Mouse (Mus musculus): ENCODE results near the gene Ecsit. TPM values are rescaled to one million over a fixed set of nuclear protein-coding genes. Genes with fewer than 3 reads are reported as not detected.

The Ecsit gene
- polyA plus RNA-seq, 1 experiment from 2014 or later: 50.5 TPM

GRCm38 (mm10) chr9:22051161-22051957 lies 33.9 kb downstream of the Ecsit start:
- no peak overlapping the region for H3K27ac ChIP-seq (replicated peaks in 1 of 2; ENCODE audit: control insufficient read depth in 1 of 2, insufficient read depth in 1 of 2, low read depth in 2 of 2, low read length in 2 of 2)
- no peaks in the 10 kb centered on the region for H3K9me3 ChIP-seq (ENCODE audit: control insufficient read depth, low read length)
- peaks cover 8 to 20% of the 10 kb centered on the region in 2 experiments; a peak in 3 of 4 replicates for H3K4me1 ChIP-seq (ENCODE audit: control insufficient read depth in 2 of 2, insufficient read depth in 2 of 2, low read length in 2 of 2)
- ATAC-seq (ENCODE audit: insufficient number of reproducible peaks, insufficient read depth, low FRiP score, low read depth): no peak
- H3K4me3 ChIP-seq (ENCODE audit: control insufficient read depth in 1 of 2, insufficient read depth in 1 of 2, low read depth in 1 of 2, low read length in 2 of 2): peak overlapping the region; percentile 30 to 39
- peak overlapping the region; percentile 73 for H3K4me2 ChIP-seq (ENCODE audit: low read length)
- WGBS: 2% methylated on average over 58 of the region's 67 CpGs
- H3K36me3 ChIP-seq (ENCODE audit: control insufficient read depth, insufficient read depth, low read length): no peaks in the 10 kb centered on the region
- H3K27me3 ChIP-seq (ENCODE audit: control insufficient read depth, insufficient read depth, low read length): peaks cover 68% of the 10 kb centered on the region
- no peak overlapping the region for H3K9ac ChIP-seq (ENCODE audit: low read length)

- H3K9me3 ChIP-seq (ENCODE audit: control insufficient read depth, low read length): no peaks in the 10 kb centered on the region
- H3K27ac ChIP-seq (replicated peaks in 1 of 2; ENCODE audit: control insufficient read depth in 1 of 2, insufficient read depth in 1 of 2, low read depth in 2 of 2, low read length in 2 of 2): no peak overlapping the region
- peak overlapping the region; percentile 48; the same call in 1 of the 2 replicates for H3K9ac ChIP-seq (ENCODE audit: low read length)
- H3K36me3 ChIP-seq (ENCODE audit: control insufficient read depth, insufficient read depth, low read length): no peaks in the 10 kb centered on the region
- peak overlapping the region; percentile 73 for H3K4me2 ChIP-seq (ENCODE audit: low read length)
- peaks cover 8 to 20% of the 10 kb centered on the region in 2 experiments; a peak in 3 of 4 replicates for H3K4me1 ChIP-seq (ENCODE audit: control insufficient read depth in 2 of 2, insufficient read depth in 2 of 2, low read length in 2 of 2)
- peaks cover 61% of the 10 kb centered on the region for H3K27me3 ChIP-seq (ENCODE audit: control insufficient read depth, insufficient read depth, low read length)
- peak; percentile 65 for ATAC-seq (ENCODE audit: insufficient number of reproducible peaks, insufficient read depth, low FRiP score, low read depth)
- H3K4me3 ChIP-seq (ENCODE audit: control insufficient read depth in 1 of 2, insufficient read depth in 1 of 2, low read depth in 1 of 2, low read length in 2 of 2): peak overlapping the region; percentile 30 to 39; a peak in 3 of 4 replicates
- 1% methylated on average over 41 of the region's 43 CpGs for WGBS
Measured at GRCm38 (mm10) chr9:22050351-22050889, 34.8 kb downstream of the Ecsit start.

- Histone ChIP-seq H3K4me2 (ENCODE audit: low read length) (no peak overlapping the region), H3K9ac (ENCODE audit: low read length) (no peak overlapping the region), H3K27me3 (ENCODE audit: control insufficient read depth, insufficient read depth, low read length) (peaks cover 55% of the 10 kb centered on the region), H3K27ac (replicated peaks in 1 of 2; ENCODE audit: control insufficient read depth in 1 of 2, insufficient read depth in 1 of 2, low read depth in 2 of 2, low read length in 2 of 2) (no peak overlapping the region), H3K36me3 (ENCODE audit: control insufficient read depth, insufficient read depth, low read length) (no peaks in the 10 kb centered on the region), H3K9me3 (ENCODE audit: control insufficient read depth, low read length) (no peaks in the 10 kb centered on the region), H3K4me3 (ENCODE audit: control insufficient read depth in 1 of 2, insufficient read depth in 1 of 2, low read depth in 1 of 2, low read length in 2 of 2) (no peak overlapping the region), H3K4me1 (ENCODE audit: control insufficient read depth in 2 of 2, insufficient read depth in 2 of 2, low read length in 2 of 2) (peaks cover 8 to 20% of the 10 kb centered on the region in 2 experiments; a peak in 3 of 4 replicates)
- 41% methylated on average over 4 of the region's 4 CpGs for WGBS
- ATAC-seq (ENCODE audit: insufficient number of reproducible peaks, insufficient read depth, low FRiP score, low read depth): no peak
Measured at GRCm38 (mm10) chr9:22049721-22050270, 35.4 kb downstream of the Ecsit start.

- Histone ChIP-seq H3K9me3 (ENCODE audit: control insufficient read depth, low read length) (no peaks in the 10 kb centered on the region), H3K9ac (ENCODE audit: low read length) (no peak overlapping the region), H3K36me3 (ENCODE audit: control insufficient read depth, insufficient read depth, low read length) (no peaks in the 10 kb centered on the region), H3K4me1 (ENCODE audit: control insufficient read depth in 2 of 2, insufficient read depth in 2 of 2, low read length in 2 of 2) (peaks cover 5 to 16% of the 10 kb centered on the region in 2 experiments; a peak in 3 of 4 replicates), H3K4me2 (ENCODE audit: low read length) (no peak overlapping the region), H3K27ac (replicated peaks in 1 of 2; ENCODE audit: control insufficient read depth in 1 of 2, insufficient read depth in 1 of 2, low read depth in 2 of 2, low read length in 2 of 2) (no peak overlapping the region), H3K4me3 (ENCODE audit: control insufficient read depth in 1 of 2, insufficient read depth in 1 of 2, low read depth in 1 of 2, low read length in 2 of 2) (no peak overlapping the region), H3K27me3 (ENCODE audit: control insufficient read depth, insufficient read depth, low read length) (peaks cover 50% of the 10 kb centered on the region)
- WGBS: 52% methylated on average over 11 of the region's 11 CpGs
- ATAC-seq (ENCODE audit: insufficient number of reproducible peaks, insufficient read depth, low FRiP score, low read depth): no peak
Measured at GRCm38 (mm10) chr9:22049315-22049714, 35.9 kb downstream of the Ecsit start.

- H3K4me3 ChIP-seq (ENCODE audit: control insufficient read depth in 1 of 2, insufficient read depth in 1 of 2, low read depth in 1 of 2, low read length in 2 of 2): no peak overlapping the region
- H3K4me2 ChIP-seq (ENCODE audit: low read length): no peak overlapping the region
- H3K27ac ChIP-seq (replicated peaks in 1 of 2; ENCODE audit: control insufficient read depth in 1 of 2, insufficient read depth in 1 of 2, low read depth in 2 of 2, low read length in 2 of 2): no peak overlapping the region
- no peaks in the 10 kb centered on the region for H3K9me3 ChIP-seq (ENCODE audit: control insufficient read depth, low read length)
- 53% methylated on average over 9 of the region's 9 CpGs for WGBS
- peaks cover 5 to 16% of the 10 kb centered on the region in 2 experiments; a peak in 3 of 4 replicates for H3K4me1 ChIP-seq (ENCODE audit: control insufficient read depth in 2 of 2, insufficient read depth in 2 of 2, low read length in 2 of 2)
- H3K36me3 ChIP-seq (ENCODE audit: control insufficient read depth, insufficient read depth, low read length): no peaks in the 10 kb centered on the region
- ATAC-seq (ENCODE audit: insufficient number of reproducible peaks, insufficient read depth, low FRiP score, low read depth): no peak
- peaks cover 33% of the 10 kb centered on the region for H3K27me3 ChIP-seq (ENCODE audit: control insufficient read depth, insufficient read depth, low read length)
- no peak overlapping the region for H3K9ac ChIP-seq (ENCODE audit: low read length)
Measured at GRCm38 (mm10) chr9:22047329-22047728, 37.9 kb downstream of the Ecsit start.

GRCm38 (mm10) chr9:22041832-22042231 lies 43.4 kb downstream of the Ecsit start:
- WGBS: 55% methylated on average over 2 of the region's 2 CpGs
- no peak overlapping the region for H3K4me2 ChIP-seq (ENCODE audit: low read length)
- H3K4me1 ChIP-seq (ENCODE audit: control insufficient read depth in 2 of 2, insufficient read depth in 2 of 2, low read length in 2 of 2): no peaks in the 10 kb centered on the region
- H3K9me3 ChIP-seq (ENCODE audit: control insufficient read depth, low read length): no peaks in the 10 kb centered on the region
- no peak overlapping the region for H3K4me3 ChIP-seq (ENCODE audit: control insufficient read depth in 1 of 2, insufficient read depth in 1 of 2, low read depth in 1 of 2, low read length in 2 of 2)
- H3K36me3 ChIP-seq (ENCODE audit: control insufficient read depth, insufficient read depth, low read length): no peaks in the 10 kb centered on the region
- H3K27ac ChIP-seq (replicated peaks in 1 of 2; ENCODE audit: control insufficient read depth in 1 of 2, insufficient read depth in 1 of 2, low read depth in 2 of 2, low read length in 2 of 2): no peak overlapping the region
- no peaks in the 10 kb centered on the region for H3K27me3 ChIP-seq (ENCODE audit: control insufficient read depth, insufficient read depth, low read length)
- H3K9ac ChIP-seq (ENCODE audit: low read length): no peak overlapping the region
- no peak for ATAC-seq (ENCODE audit: insufficient number of reproducible peaks, insufficient read depth, low FRiP score, low read depth)

- Histone ChIP-seq H3K4me1 (ENCODE audit: control insufficient read depth in 2 of 2, insufficient read depth in 2 of 2, low read length in 2 of 2) (no peaks in the 10 kb centered on the region), H3K27me3 (ENCODE audit: control insufficient read depth, insufficient read depth, low read length) (no peaks in the 10 kb centered on the region), H3K4me3 (ENCODE audit: control insufficient read depth in 1 of 2, insufficient read depth in 1 of 2, low read depth in 1 of 2, low read length in 2 of 2) (no peak overlapping the region), H3K4me2 (ENCODE audit: low read length) (no peak overlapping the region), H3K9me3 (ENCODE audit: control insufficient read depth, low read length) (no peaks in the 10 kb centered on the region), H3K27ac (replicated peaks in 1 of 2; ENCODE audit: control insufficient read depth in 1 of 2, insufficient read depth in 1 of 2, low read depth in 2 of 2, low read length in 2 of 2) (no peak overlapping the region), H3K9ac (ENCODE audit: low read length) (no peak overlapping the region), H3K36me3 (ENCODE audit: control insufficient read depth, insufficient read depth, low read length) (no peaks in the 10 kb centered on the region)
- no peak for ATAC-seq (ENCODE audit: insufficient number of reproducible peaks, insufficient read depth, low FRiP score, low read depth)
- 75% methylated on average over 10 of the region's 10 CpGs for WGBS
Measured at GRCm38 (mm10) chr9:22037826-22038225, 47.4 kb downstream of the Ecsit start.

Data from heart, embryonic 14.5 days (tissue).